Mouse (Mus musculus): ENCODE measurements around the gene 6430548M08Rik. TPM values are rescaled to one million over a fixed set of nuclear protein-coding genes. Genes with fewer than 3 reads are reported as not detected.

The 6430548M08Rik gene
- polyA plus RNA-seq, 1 experiment from 2014 or later = 3.3 TPM

DNA sequence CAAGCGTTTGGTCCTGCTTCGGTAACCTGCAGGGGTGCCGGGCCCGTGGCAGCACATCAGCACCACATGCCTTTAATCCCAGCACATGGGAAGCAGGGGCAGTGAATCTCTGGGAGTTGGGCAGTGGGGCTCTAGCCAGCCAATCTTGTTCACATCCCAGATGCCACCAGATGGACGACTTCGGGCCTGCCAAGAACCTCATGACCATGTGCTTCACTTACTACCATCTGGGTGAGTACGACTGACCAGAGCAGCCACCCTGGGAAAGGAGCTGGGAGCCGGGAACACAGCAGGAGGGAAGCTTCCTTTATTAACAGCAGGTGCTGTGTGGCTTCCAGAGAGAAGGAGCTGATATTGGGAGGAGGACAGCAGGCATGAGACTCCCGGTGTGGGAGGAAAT lies 37.2 kb downstream of the 6430548M08Rik start:
- no peaks in the 10 kb centered on the region for H3K36me3 ChIP-seq
- H3K9ac ChIP-seq = no peak overlapping the region
- H3K4me2 ChIP-seq (replicated peaks) = no peak overlapping the region
- no peak overlapping the region for H3K27ac ChIP-seq
- no peak overlapping the region for H3K4me3 ChIP-seq
- H3K9me3 ChIP-seq = no peaks in the 10 kb centered on the region
- no peak for ATAC-seq (ENCODE audit: low FRiP score, low read depth)
- H3K4me1 ChIP-seq = peaks cover 31% of the 10 kb centered on the region
- WGBS = 51% methylated on average over 9 of the region's 9 CpGs
- no peaks in the 10 kb centered on the region for H3K27me3 ChIP-seq

- Histone ChIP-seq H3K9ac (peak overlapping the region; percentile 43; the same call in 1 of the 2 replicates), H3K4me3 (no peak overlapping the region), H3K4me1 (peaks cover 38% of the 10 kb centered on the region), H3K27ac (no peak overlapping the region; the same call in 1 of the 2 replicates), H3K27me3 (no peaks in the 10 kb centered on the region), H3K9me3 (no peaks in the 10 kb centered on the region), H3K36me3 (no peaks in the 10 kb centered on the region), H3K4me2 (replicated peaks) (no peak overlapping the region; the same call in 1 of the 2 replicates)
- ATAC-seq (ENCODE audit: low FRiP score, low read depth) = no peak; the same call in 1 of the 2 replicates
- WGBS = 34% methylated on average over 7 of the region's 7 CpGs
Measured at GRCm38 (mm10) chr8:120152636-120153035, 38.7 kb downstream of the 6430548M08Rik start.

DNA sequence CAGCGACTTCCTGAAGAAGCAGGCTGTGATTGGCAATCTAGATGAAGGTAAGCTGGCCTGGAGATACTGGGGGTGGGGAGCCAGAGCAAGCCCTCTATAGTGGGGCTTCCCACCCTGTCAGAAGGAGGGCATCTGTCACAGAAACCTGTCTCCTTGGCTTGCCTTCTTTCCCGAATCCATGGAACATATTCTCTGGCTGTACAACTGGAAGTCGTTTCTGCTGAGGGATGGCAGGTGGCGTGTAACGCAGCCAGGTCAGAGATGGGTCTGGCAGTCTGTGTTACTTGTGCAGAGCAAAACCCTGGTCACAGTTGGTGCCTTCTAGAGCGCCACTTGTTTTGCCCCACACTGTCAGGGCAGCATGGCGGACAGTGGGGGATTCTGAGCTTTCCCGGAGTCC lies 46.4 kb downstream of the 6430548M08Rik start:
- Histone ChIP-seq H3K27me3 (peaks cover 5% of the 10 kb centered on the region; the same call in 1 of the 2 replicates), H3K4me1 (peaks cover 10% of the 10 kb centered on the region), H3K4me2 (replicated peaks) (no peak overlapping the region), H3K4me3 (no peak overlapping the region), H3K9me3 (no peaks in the 10 kb centered on the region), H3K36me3 (no peaks in the 10 kb centered on the region), H3K9ac (no peak overlapping the region), H3K27ac (no peak overlapping the region)
- WGBS = 71% methylated on average over 8 of the region's 8 CpGs
- no peak for ATAC-seq (ENCODE audit: low FRiP score, low read depth)

DNA sequence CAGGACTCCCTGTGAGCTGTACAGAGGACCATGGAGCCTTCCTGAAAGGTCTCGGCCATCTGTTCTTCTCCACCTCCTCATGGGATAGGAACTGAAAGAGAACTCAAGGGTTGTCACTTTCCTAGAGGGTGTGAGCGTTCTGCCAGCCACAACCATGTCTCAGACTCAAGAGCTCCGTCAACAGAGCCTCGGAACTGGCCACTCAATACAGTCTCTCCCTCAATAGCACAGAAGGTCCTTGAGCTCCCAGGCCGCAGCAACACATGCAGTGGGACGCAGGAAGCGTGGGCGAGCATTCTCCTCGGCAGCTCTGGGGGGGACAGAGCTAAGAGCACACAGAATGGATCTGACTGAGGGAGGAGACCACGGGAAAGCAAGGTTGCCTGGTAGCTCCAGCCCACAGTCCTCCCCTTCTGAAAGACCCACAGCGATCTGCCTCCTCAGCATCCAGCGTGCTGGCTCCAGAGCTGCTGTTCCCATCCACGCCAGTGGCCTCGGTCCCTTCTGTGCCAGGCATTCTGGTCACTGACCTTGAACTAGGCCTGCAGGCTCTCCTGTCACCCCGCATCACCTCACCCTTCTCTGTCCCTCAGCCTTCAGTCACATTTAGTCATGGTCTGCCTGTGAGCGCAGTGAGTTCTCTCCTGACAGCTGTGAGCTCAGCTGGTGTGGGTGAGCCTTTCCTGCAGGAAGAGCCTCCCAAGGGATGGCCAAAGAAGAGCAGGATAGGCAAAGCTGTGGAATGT lies 47.9 kb downstream of the 6430548M08Rik start:
- Histone ChIP-seq H3K4me2 (replicated peaks) (no peak overlapping the region), H3K36me3 (no peaks in the 10 kb centered on the region), H3K4me3 (no peak overlapping the region), H3K4me1 (no peaks in the 10 kb centered on the region; the same call in 1 of the 2 replicates), H3K27ac (no peak overlapping the region), H3K9me3 (no peaks in the 10 kb centered on the region), H3K9ac (no peak overlapping the region), H3K27me3 (peaks cover 5% of the 10 kb centered on the region; the same call in 1 of the 2 replicates)
- WGBS = 81% methylated on average over 16 of the region's 16 CpGs
- no peak for ATAC-seq (ENCODE audit: low FRiP score, low read depth)

- H3K27me3 ChIP-seq = peaks cover 5% of the 10 kb centered on the region
- H3K9me3 ChIP-seq = no peaks in the 10 kb centered on the region
- WGBS = 85% methylated on average over 5 of the region's 5 CpGs
- no peak overlapping the region for H3K4me2 ChIP-seq (replicated peaks)
- H3K4me1 ChIP-seq = peaks cover 4% of the 10 kb centered on the region; the same call in 1 of the 2 replicates
- H3K9ac ChIP-seq = no peak overlapping the region
- H3K27ac ChIP-seq = no peak overlapping the region
- ATAC-seq (ENCODE audit: low FRiP score, low read depth) = no peak
- H3K4me3 ChIP-seq = no peak overlapping the region
- H3K36me3 ChIP-seq = no peaks in the 10 kb centered on the region
Measured at GRCm38 (mm10) chr8:120162404-120162752, 48.4 kb downstream of the 6430548M08Rik start.

GRCm38 (mm10) chr8:120163376-120163775 lies 49.4 kb downstream of the 6430548M08Rik start:
- H3K36me3 ChIP-seq = no peaks in the 10 kb centered on the region
- no peaks in the 10 kb centered on the region for H3K9me3 ChIP-seq
- peaks cover 8% of the 10 kb centered on the region for H3K27me3 ChIP-seq
- peaks cover 14% of the 10 kb centered on the region for H3K4me1 ChIP-seq
- 68% methylated on average over 8 of the region's 8 CpGs for WGBS
- H3K9ac ChIP-seq = no peak overlapping the region
- no peak overlapping the region for H3K4me3 ChIP-seq
- no peak overlapping the region for H3K27ac ChIP-seq
- ATAC-seq (ENCODE audit: low FRiP score, low read depth) = no peak
- H3K4me2 ChIP-seq (replicated peaks) = no peak overlapping the region

- no peak overlapping the region for H3K9ac ChIP-seq
- H3K4me3 ChIP-seq = no peak overlapping the region
- ATAC-seq (ENCODE audit: low FRiP score, low read depth) = no peak
- WGBS = 79% methylated on average over 5 of the region's 5 CpGs
- H3K4me1 ChIP-seq = peaks cover 16% of the 10 kb centered on the region
- peaks cover 8% of the 10 kb centered on the region for H3K27me3 ChIP-seq
- no peak overlapping the region for H3K27ac ChIP-seq
- H3K9me3 ChIP-seq = no peaks in the 10 kb centered on the region
- H3K36me3 ChIP-seq = no peaks in the 10 kb centered on the region
- H3K4me2 ChIP-seq (replicated peaks) = no peak overlapping the region
Measured at GRCm38 (mm10) chr8:120164026-120164425, 50.1 kb downstream of the 6430548M08Rik start.

DNA sequence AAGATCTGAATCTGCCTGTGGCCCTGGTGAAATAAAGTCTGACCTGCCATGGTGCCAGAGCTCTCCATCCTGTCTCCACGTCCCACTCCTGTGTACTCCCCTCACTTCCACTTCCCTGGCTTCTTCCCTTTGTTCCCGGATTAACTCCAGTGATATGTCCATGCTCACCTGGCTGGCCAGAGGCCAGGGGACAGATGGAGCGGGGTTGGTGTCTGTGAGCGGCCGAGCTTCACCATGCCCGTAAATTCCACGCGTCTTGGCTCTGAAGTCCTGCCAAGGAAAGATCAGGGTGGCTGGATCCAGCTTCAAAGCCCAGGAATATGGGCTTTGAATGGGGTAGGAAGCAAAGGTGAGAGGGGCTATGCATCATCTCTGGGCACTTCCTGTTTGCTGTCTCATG lies 53.2 kb downstream of the 6430548M08Rik start:
- WGBS = 69% methylated on average over 8 of the region's 8 CpGs
- peaks cover 16% of the 10 kb centered on the region for H3K4me1 ChIP-seq
- H3K27me3 ChIP-seq = peaks cover 12% of the 10 kb centered on the region; the same call in 1 of the 2 replicates
- no peak overlapping the region for H3K27ac ChIP-seq
- no peak overlapping the region for H3K4me3 ChIP-seq
- H3K36me3 ChIP-seq = no peaks in the 10 kb centered on the region
- no peak overlapping the region for H3K4me2 ChIP-seq (replicated peaks)
- no peaks in the 10 kb centered on the region for H3K9me3 ChIP-seq
- H3K9ac ChIP-seq = no peak overlapping the region
- ATAC-seq (ENCODE audit: low FRiP score, low read depth) = no peak

DNA sequence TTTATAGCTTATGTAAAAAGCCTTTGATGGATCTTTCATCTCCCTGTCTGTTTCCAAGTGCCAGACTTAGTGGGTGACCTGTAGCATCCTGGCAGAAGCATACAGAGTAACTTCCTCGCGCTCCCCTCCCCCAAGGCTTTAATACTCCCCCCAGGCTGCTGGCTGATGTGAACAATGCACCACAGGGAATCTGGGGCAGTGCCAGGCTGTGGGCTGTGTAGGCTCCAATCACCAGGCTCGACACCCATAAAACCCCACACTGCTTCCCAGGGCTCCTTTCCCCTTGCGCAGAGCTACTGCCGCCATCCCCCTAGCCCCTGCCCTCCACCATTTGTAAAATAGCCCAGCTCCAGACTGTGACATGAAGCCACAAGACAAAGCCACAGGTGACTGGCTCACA lies 53.9 kb downstream of the 6430548M08Rik start:
- WGBS = 27% methylated on average over 5 of the region's 5 CpGs
- Histone ChIP-seq H3K36me3 (no peaks in the 10 kb centered on the region), H3K27me3 (peaks cover 15% of the 10 kb centered on the region), H3K9me3 (no peaks in the 10 kb centered on the region), H3K27ac (no peak overlapping the region), H3K4me2 (replicated peaks) (0 out of 2 replicates have a peak overlapping the region, but pooled peaks have one; percentile 7), H3K4me3 (no peak overlapping the region), H3K4me1 (peaks cover 16% of the 10 kb centered on the region), H3K9ac (0 out of 2 replicates have a peak overlapping the region, but pooled peaks have one; percentile 26)
- peak; percentile 41; the same call in 1 of the 2 replicates for ATAC-seq (ENCODE audit: low FRiP score, low read depth)

GRCm38 (mm10) chr8:120169119-120169518 lies 55.2 kb downstream of the 6430548M08Rik start:
- H3K4me2 ChIP-seq (replicated peaks) = no peak overlapping the region
- H3K9ac ChIP-seq = no peak overlapping the region
- WGBS = 69% methylated on average over 8 of the region's 8 CpGs
- no peaks in the 10 kb centered on the region for H3K36me3 ChIP-seq
- no peak overlapping the region for H3K4me3 ChIP-seq
- peaks cover 16% of the 10 kb centered on the region for H3K4me1 ChIP-seq
- H3K9me3 ChIP-seq = no peaks in the 10 kb centered on the region
- peaks cover 20% of the 10 kb centered on the region for H3K27me3 ChIP-seq
- no peak for ATAC-seq (ENCODE audit: low FRiP score, low read depth)
- no peak overlapping the region for H3K27ac ChIP-seq

DNA sequence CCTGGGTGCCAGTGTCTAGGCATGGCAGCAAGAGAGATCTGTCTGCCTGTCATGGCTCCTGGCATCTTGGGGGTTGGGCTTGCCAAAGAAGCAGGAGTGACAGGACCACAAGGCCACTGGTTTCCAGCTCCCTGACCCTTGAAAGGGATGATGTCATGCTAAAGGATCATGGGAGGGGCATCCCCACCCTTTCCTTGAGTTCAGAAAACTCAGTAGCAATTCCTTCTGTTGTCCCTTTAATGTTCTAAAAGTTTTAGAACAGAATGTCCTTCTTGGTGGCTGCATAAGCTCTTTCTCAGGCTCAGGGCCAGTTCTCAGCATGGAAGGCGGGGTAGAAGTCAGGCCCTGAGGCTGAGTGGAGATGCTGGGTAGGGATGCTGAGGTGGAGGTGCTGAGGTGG lies 59.2 kb downstream of the 6430548M08Rik start:
- no peak for ATAC-seq (ENCODE audit: low FRiP score, low read depth)
- H3K9ac ChIP-seq = no peak overlapping the region
- no peaks in the 10 kb centered on the region for H3K9me3 ChIP-seq
- no peak overlapping the region for H3K27ac ChIP-seq
- no peaks in the 10 kb centered on the region for H3K36me3 ChIP-seq
- H3K4me1 ChIP-seq = peaks cover 24% of the 10 kb centered on the region
- peaks cover 53% of the 10 kb centered on the region for H3K27me3 ChIP-seq
- WGBS = 65% methylated on average over 1 of the region's 1 CpGs
- no peak overlapping the region for H3K4me2 ChIP-seq (replicated peaks)
- no peak overlapping the region for H3K4me3 ChIP-seq

- Histone ChIP-seq H3K9ac (no peak overlapping the region), H3K9me3 (no peaks in the 10 kb centered on the region), H3K36me3 (no peaks in the 10 kb centered on the region), H3K27ac (no peak overlapping the region), H3K4me1 (peaks cover 30% of the 10 kb centered on the region), H3K27me3 (peaks cover 46% of the 10 kb centered on the region), H3K4me2 (replicated peaks) (no peak overlapping the region), H3K4me3 (no peak overlapping the region)
- WGBS = 44% methylated on average over 18 of the region's 18 CpGs
- no peak for ATAC-seq (ENCODE audit: low FRiP score, low read depth)
Measured at GRCm38 (mm10) chr8:120174606-120175005, 60.7 kb downstream of the 6430548M08Rik start.

Measured in limb, embryonic 13.5 days (tissue).